Mouse (Mus musculus) embryonic facial prominence, embryonic 14.5 days (tissue): Measurements from ENCODE around the gene Wnk2. TPM values are rescaled to one million over a fixed set of nuclear protein-coding genes. Genes with fewer than 3 reads are reported as not detected.

ENCODE experiments used
- ATAC-seq: fragments of 200-750 bp; cut with Nextera tagmentation; 2 replicates; pipeline ENCODE4 v1.8.0; 2017; ENCODE audit warnings: low read depth, moderate number of reproducible peaks, moderate TSS enrichment
- DNase-seq: peaks from one replicate; pipeline ENCODE4 v3.0.0-alpha.2; 2015; ENCODE audit warnings: low spot score
- H3K27ac ChIP-seq: fragments of 300-500 bp; sonication (generic); replicated peaks from 2 replicates; pipeline ENCODE4 v1.5.1; 2014; ENCODE audit warnings: low read depth, mild to moderate bottlenecking, low read length, moderate library complexity
- H3K27me3 ChIP-seq: fragments of 300-500 bp; sonication (generic); replicated peaks from 2 replicates; pipeline ENCODE4 v1.6.1; 2014; ENCODE audit warnings: low read length; ENCODE audit not compliant: control insufficient read depth, insufficient read depth
- H3K36me3 ChIP-seq: fragments of 300-500 bp; sonication (generic); 2 replicates; pipeline ENCODE4 v1.6.1; 2014; ENCODE audit warnings: low read length, mixed read lengths; ENCODE audit not compliant: control insufficient read depth, insufficient read depth
- H3K4me1 ChIP-seq: fragments of 300-500 bp; sonication (generic); 2 replicates; pipeline ENCODE4 v1.6.1; 2014; ENCODE audit warnings: antibody characterized with exemption, low read length; ENCODE audit not compliant: control insufficient read depth, insufficient read depth
- H3K4me2 ChIP-seq: fragments of 300-500 bp; sonication (generic); 2 replicates; pipeline ENCODE4 v1.6.1; 2014; ENCODE audit warnings: low read depth, mild to moderate bottlenecking, low read length, moderate library complexity, mixed read lengths
- H3K4me3 ChIP-seq: fragments of 300-500 bp; sonication (generic); 2 replicates; pipeline ENCODE4 v1.5.1; 2014; ENCODE audit warnings: low read depth, mild to moderate bottlenecking, low read length
- H3K9ac ChIP-seq: fragments of 300-500 bp; sonication (generic); 2 replicates; pipeline ENCODE4 v1.6.1; 2014; ENCODE audit warnings: low read depth, mild to moderate bottlenecking, low read length, moderate library complexity, mixed read lengths
- H3K9me3 ChIP-seq: fragments of 300-500 bp; sonication (generic); 2 replicates; pipeline ENCODE4 v1.6.1; 2016; ENCODE audit warnings: low read length; ENCODE audit not compliant: control insufficient read depth
- WGBS: fragments of 180-500 bp; shearing (Covaris S2); extraction: QIAGEN DNeasy Blood & Tissue Kit; methylation state at CpG from one replicate; pipeline ENCODE4 v1.1.7; 2014; 5-methylcytosine and 5-hydroxymethylcytosine counted together
- polyA plus RNA-seq: library from polyadenylated mRNA; unstranded; fragments of >200 nt; fragmentation: Nextera tagmentation; extraction: Ambion mirVana; gene quantifications from 2 replicates; pipeline ENCODE4 v1.2.1, GENCODE M21; 2014

Wnk2 gene
- polyA plus RNA-seq, 1 experiment from 2014 or later = 3.1 TPM

GRCm38 (mm10) chr13:49108119-49108846, 39.5 kb downstream of the Wnk2 start:
- no peak overlapping the region for H3K4me2 ChIP-seq
- WGBS = 87% methylated on average over 8 of the region's 8 CpGs
- no peak overlapping the region for H3K9ac ChIP-seq
- no peak for DNase-seq
- no peaks in the 10 kb centered on the region for H3K27me3 ChIP-seq
- no peaks in the 10 kb centered on the region for H3K36me3 ChIP-seq
- H3K4me3 ChIP-seq = no peak overlapping the region
- no peak for ATAC-seq
- no peak overlapping the region for H3K27ac ChIP-seq
- no peaks in the 10 kb centered on the region for H3K9me3 ChIP-seq
- H3K4me1 ChIP-seq = 0 out of 2 replicates have a peak, but pooled peaks cover 6% of the 10 kb centered on the region

- H3K27me3 ChIP-seq = no peaks in the 10 kb centered on the region
- 73% methylated on average over 1 of the region's 1 CpGs for WGBS
- H3K4me3 ChIP-seq = no peak overlapping the region
- DNase-seq = no peak
- no peak overlapping the region for H3K27ac ChIP-seq
- H3K36me3 ChIP-seq = no peaks in the 10 kb centered on the region
- H3K4me2 ChIP-seq = no peak overlapping the region
- ATAC-seq = no peak
- no peak overlapping the region for H3K9ac ChIP-seq
- H3K9me3 ChIP-seq = no peaks in the 10 kb centered on the region
- H3K4me1 ChIP-seq = peaks cover 26% of the 10 kb centered on the region
Measured at GRCm38 (mm10) chr13:49103913-49104312, 43.9 kb downstream of the Wnk2 start.

GRCm38 (mm10) chr13:49103235-49103634, 44.6 kb downstream of the Wnk2 start:
- no peak for DNase-seq
- WGBS = 68% methylated on average over 7 of the region's 7 CpGs
- no peak overlapping the region for H3K27ac ChIP-seq

GRCm38 (mm10) chr13:49100417-49100816, 47.4 kb downstream of the Wnk2 start:
- ATAC-seq (peak; percentile 90), DNase-seq (peak; percentile 82)
- H3K27ac ChIP-seq = 0 out of 2 replicates have a peak overlapping the region, but pooled peaks have one; percentile 11
- no peak overlapping the region for H3K9ac ChIP-seq
- no peaks in the 10 kb centered on the region for H3K27me3 ChIP-seq
- H3K9me3 ChIP-seq = no peaks in the 10 kb centered on the region
- H3K4me1 ChIP-seq = peaks cover 26% of the 10 kb centered on the region
- no peak overlapping the region for H3K4me3 ChIP-seq
- H3K36me3 ChIP-seq = no peaks in the 10 kb centered on the region
- 65% methylated on average over 1 of the region's 1 CpGs for WGBS
- H3K4me2 ChIP-seq = no peak overlapping the region

More at GRCm38 (mm10) chr13:49103235-49103634, 44.6 kb downstream of the Wnk2 start:
- H3K9me3 ChIP-seq = no peaks in the 10 kb centered on the region
- H3K36me3 ChIP-seq = no peaks in the 10 kb centered on the region
- 0 out of 2 replicates have a peak, but pooled peaks have one; percentile 17 for ATAC-seq
- no peak overlapping the region for H3K4me3 ChIP-seq
- H3K27me3 ChIP-seq = no peaks in the 10 kb centered on the region
- H3K4me2 ChIP-seq = no peak overlapping the region
- peaks cover 26% of the 10 kb centered on the region for H3K4me1 ChIP-seq
- H3K9ac ChIP-seq = no peak overlapping the region

- H3K4me1 ChIP-seq = peaks cover 17% of the 10 kb centered on the region; the same call in 1 of the 2 replicates
- ATAC-seq (no peak), DNase-seq (no peak)
- WGBS = 86% methylated on average over 4 of the region's 4 CpGs
- H3K36me3 ChIP-seq = no peaks in the 10 kb centered on the region; the same call in 1 of the 2 replicates
- H3K4me3 ChIP-seq = no peak overlapping the region
- H3K27ac ChIP-seq = no peak overlapping the region
- H3K4me2 ChIP-seq = no peak overlapping the region
- H3K9me3 ChIP-seq = no peaks in the 10 kb centered on the region
- no peaks in the 10 kb centered on the region for H3K27me3 ChIP-seq
- no peak overlapping the region for H3K9ac ChIP-seq
Measured at GRCm38 (mm10) chr13:49096826-49097225, 51.0 kb downstream of the Wnk2 start.

GRCm38 (mm10) chr13:49094667-49095066, 53.1 kb downstream of the Wnk2 start:
- Histone ChIP-seq H3K4me2 (no peak overlapping the region), H3K27me3 (no peaks in the 10 kb centered on the region), H3K9me3 (no peaks in the 10 kb centered on the region), H3K4me3 (no peak overlapping the region), H3K27ac (no peak overlapping the region), H3K9ac (no peak overlapping the region), H3K36me3 (no peaks in the 10 kb centered on the region; the same call in 1 of the 2 replicates), H3K4me1 (0 out of 2 replicates have a peak, but pooled peaks cover 3% of the 10 kb centered on the region)
- 81% methylated on average over 6 of the region's 6 CpGs for WGBS
- DNase-seq (no peak), ATAC-seq (peak; percentile 68)

GRCm38 (mm10) chr13:49093471-49093891, 54.3 kb downstream of the Wnk2 start:
- Histone ChIP-seq H3K4me2 (no peak overlapping the region), H3K4me3 (no peak overlapping the region), H3K9me3 (no peaks in the 10 kb centered on the region), H3K9ac (no peak overlapping the region), H3K27me3 (no peaks in the 10 kb centered on the region), H3K36me3 (no peaks in the 10 kb centered on the region; the same call in 1 of the 2 replicates), H3K27ac (no peak overlapping the region), H3K4me1 (0 out of 2 replicates have a peak, but pooled peaks cover 3% of the 10 kb centered on the region)
- ATAC-seq (no peak), DNase-seq (no peak)
- WGBS = 76% methylated on average over 9 of the region's 9 CpGs

GRCm38 (mm10) chr13:49092596-49092995, 55.2 kb downstream of the Wnk2 start:
- Histone ChIP-seq H3K27me3 (no peaks in the 10 kb centered on the region), H3K4me3 (no peak overlapping the region), H3K27ac (no peak overlapping the region), H3K36me3 (no peaks in the 10 kb centered on the region; the same call in 1 of the 2 replicates), H3K9ac (no peak overlapping the region), H3K4me1 (0 out of 2 replicates have a peak, but pooled peaks cover 3% of the 10 kb centered on the region), H3K4me2 (no peak overlapping the region), H3K9me3 (no peaks in the 10 kb centered on the region)
- 70% methylated on average over 9 of the region's 9 CpGs for WGBS
- ATAC-seq (no peak), DNase-seq (no peak)
